Mouse (Mus musculus): ENCODE measurements at regions not wholly inside any gene's neighbourhood (a gene's known extent, or its start where the extent isn't known, plus 50 kb on each side); places are given as distances from the start of the nearest gene placed in this dataset.

DNA sequence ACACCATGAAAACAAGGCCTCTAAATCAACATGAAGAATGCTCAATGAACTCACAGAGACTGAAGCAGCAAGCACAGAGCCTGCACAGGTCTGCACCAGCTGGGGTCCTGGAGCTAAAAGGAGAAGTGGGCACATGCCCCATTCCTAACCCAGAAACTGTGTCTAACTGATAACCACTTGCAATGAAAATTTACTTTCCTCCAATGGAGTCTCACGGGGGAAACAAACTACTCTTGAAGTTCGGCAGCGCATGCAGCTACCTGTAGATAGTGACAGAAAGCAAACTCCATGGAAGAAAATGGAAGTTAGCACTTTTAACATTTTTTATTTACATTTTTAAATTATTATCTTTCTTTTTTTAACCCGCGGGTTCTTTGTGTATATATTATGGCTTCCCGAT is 76.8 kb upstream of the Akap6 start:
- DNase-seq, result no peak

DNA sequence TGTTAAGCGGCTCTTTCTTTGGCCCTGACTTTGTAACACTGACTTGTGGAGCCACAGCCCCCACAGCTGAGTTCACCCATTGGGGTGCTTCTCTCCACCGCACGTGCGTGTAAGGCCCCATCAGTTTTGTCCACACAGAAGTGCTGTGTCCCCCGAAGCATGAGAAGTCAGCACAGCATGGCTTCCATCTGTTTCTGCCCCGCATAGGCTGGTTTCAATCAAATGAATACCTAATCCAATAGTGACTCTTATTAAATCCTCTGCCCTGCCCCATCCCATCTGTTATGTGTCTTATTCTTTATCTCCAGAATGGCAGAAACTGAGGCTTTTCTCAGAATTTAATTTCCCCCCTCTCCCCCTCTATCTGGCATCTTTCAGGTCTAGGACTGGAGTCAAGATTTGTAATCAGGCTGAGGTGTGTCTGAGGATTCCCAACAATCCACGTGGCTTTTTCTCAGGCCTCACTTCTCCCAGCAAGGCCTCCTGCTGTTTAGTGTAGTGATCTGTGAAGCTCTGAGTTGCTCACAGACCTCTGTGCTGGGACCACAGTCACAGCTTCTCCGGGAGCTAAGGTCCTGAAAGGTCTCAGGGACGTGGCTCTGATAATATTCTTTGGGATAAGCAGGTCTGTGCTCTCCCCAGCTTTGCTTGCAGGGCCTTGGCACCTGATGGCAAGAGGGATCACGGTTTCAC is 75.6 kb upstream of the Akap6 start:
- DNase-seq, result no peak

DNA sequence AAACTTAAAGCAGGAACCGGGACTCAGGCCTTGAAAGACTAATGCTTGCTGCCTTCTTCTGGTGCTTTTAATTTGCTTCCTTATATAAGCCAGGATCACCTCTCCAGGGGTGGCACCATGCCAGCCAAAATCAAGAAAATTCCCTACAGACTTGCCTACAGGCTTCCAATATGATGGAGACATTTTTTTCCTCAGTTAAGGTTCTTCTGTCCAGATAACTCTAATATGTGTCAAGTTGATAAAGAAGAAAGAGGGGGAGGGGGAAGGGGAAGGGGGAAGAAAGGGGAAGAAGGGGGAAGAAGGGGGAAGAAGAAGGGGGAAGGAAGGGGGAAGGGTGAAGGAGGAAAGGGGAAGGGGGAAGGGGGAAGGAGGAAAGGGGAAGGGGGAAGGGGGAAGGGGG is 74.3 kb upstream of the Akap6 start:
- DNase-seq, result no peak

DNA sequence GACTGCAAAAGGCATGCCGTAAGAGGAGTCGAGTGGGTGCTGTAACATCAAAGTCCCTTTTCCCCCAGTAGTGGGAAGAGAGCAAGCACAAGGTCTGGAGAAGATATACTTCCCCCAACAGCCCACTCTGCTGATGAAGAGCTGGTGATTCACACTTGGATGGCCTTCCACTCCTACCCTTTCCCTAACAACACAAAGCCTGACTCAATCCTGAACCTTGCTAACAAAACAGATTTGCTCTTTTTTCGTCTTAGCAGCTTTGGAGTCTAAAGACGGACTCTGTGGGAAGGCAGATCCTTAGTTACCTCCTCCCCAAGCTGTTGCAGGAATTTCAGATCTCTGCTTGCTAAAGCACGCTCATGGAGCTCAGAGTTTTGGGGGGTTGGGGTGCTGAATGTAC is 70.4 kb upstream of the Akap6 start:
- DNase-seq, result no peak

DNA sequence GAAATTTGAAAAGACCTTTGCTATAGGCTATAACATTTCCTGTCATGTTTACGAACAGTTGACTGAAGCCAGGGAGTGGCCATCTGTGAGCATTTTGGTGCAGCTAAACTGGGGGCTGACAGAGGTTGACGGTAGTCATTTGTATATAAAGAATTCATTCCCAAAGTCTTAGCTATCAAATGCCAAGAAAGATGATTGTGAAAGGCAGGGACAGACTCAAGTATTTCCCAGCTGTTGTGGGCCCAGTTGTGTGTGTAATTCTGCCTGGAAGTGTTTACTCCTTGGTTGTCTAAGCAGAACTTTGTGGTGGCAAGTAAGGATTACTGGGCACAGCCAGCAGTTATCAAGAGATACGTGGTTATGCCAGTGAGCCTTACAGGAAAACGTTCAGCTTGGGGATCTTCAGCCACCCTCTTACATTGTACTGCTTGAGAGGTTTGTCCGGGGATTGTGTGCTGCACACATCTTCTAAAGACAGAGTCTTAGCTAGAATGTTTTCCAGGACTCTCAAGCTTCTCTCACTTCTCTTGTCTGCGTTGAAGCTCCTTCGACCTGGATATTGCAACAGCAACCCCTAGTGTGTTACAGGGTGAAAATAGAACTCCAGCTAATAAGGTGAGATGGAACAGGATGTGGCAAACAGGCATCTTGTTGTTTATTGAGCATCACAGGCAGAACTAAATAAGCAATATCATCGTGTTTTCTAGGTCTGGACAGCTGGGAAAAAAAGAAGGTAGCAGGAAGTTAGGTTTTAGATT is 63.9 kb upstream of the Akap6 start:
- DNase-seq, result no peak

DNA sequence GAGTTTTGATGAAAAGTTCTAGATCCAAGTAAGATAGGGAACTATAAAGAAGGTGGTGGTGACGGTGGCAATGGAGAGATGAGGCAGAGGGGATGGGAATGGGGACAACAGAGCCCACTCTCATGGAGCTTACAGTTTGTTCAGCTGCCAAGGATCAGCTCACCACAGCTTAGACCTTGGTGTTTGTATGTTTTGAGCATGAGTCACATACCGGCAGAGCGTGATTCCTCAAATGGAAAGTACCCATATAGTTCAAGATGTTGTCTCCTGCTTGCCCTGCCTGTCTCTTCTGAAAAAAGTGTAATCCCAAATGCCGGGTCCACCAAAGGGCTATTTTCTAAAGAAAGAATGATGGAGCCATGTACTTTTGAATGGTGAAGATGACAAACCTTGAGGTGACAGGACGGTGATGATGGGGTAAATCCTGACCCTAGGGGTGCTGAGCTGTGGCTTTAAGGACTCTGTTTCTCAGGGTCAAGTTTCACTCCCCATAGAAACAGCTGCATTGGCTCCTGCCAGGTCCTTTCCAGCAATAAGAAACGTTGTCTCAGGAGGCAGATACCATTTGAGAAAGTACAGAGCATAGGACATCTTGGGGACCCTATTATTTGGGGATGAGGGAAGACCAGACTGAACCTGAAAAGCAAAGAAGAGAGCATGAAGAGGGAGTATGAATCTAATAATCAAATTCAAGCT is 62.8 kb upstream of the Akap6 start:
- DNase-seq, result no peak

DNA sequence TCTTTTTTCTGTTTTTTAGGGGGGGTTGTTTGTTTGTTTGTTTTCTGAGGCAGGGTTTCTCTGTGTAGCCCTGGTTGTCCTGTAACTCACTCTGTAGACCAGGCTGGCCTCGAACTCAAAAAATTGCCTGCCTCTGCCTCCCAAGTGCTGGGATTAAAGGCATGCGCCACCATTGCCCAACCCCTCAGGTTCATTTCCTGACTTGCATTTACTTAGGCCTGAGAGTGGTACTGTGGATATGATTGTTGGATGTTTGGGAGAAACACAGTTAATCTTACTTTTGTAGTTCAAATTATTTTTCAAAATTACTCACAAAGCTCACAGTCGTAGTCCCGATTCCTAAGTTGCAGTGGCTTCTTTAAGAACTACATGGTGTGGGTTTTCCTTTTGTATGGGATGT is 62.3 kb upstream of the Akap6 start:
- no peak for DNase-seq

DNA sequence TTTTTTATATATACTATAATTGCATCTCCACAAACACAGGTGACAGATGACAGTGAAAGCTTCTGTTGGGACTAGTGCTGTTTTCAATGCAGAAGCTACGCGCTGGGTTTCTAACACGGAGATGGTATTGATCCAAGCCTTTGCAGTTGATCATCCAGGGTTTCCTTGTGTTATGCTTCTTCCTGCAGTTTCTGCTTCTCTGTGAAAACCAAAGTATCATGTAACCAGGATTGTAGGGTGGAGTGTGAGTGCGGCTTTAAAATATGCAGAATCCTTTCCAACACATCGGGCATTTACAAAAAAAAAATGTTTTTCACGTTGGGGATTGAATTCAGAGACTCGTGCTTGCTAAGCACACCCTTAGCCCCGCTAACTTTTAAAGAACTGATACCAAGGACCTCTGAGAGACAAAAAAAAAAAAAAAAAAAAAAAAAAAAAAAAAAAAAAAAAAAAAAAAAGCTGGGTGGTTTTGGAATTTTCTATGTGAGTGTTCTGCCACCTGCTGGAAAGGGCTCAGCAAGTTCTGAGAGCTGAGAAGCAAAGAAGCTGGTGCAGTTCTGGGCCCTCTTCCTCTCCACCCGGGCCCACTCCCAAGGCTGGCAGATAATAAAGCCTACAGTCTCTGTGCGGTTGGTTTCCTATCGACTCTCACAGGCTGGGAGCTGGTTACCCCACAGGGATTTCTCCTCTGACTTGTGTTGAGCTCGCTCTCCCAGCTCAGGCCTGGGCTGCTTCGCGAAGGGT is 61.5 kb upstream of the Akap6 start:
- peak; percentile 65 for DNase-seq

DNA sequence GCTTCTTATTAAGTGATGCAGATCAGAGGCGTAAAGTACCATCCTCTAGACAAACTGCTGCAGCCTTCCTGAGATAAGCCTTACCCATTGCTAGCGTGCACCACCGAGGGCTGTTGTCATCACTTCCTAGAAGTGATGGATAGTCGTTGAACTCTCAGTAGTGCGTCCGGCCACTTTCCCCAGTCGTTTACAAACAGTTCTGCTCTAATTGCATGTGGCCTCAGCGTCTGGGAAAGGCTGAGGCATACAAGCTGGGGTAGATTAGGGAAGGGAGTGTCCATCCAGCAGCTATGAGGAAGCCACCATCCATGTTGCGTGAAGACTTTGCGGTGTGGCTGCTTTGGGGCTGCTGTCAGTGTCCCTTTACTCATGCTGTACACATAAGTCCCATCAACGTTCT is 60.7 kb upstream of the Akap6 start:
- no peak for DNase-seq

DNA sequence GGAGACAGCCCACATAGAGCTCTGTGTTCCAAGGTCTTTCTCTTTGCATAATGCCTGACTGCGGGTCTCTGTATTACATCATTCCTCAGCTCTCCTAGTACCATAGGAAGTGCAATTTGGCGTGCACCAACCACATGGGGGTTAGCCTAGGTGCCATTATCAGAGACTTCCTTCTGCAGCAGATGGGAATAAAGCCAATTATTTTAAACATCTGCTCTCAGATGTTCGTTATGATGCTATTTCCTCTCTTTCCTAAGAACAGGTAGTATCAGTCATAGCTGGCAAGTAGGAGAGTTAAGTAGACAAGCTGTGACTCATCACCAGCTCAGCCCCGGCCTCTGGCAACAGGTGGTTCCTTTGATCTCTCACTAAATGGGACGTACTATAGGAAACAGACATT is 55.1 kb upstream of the Akap6 start:
- DNase-seq, result no peak

Data from lung, postnatal 14 days (tissue).